ENCODE assay signal across 9 mouse cellular contexts in genomic region chr5:35391656-35392333, GRCm38 (mm10). TPM values are rescaled to one million over a fixed set of nuclear protein-coding genes. Genes with fewer than 3 reads are reported as not detected.
A peak's percentile ranks its signal among the peaks of the same experiment; 100 is the strongest.
DNase-seq lines count a peak whose midpoint lies in the region; ATAC-seq and TF ChIP-seq lines count a peak whose summit lies in the region.
"Had no signal": no experiment of that assay in that cellular context is flagged by ENCODE, and none has a peak within 500 bp of the region (broad histone marks: within the 10 kb centered on the region; RNA-seq: fewer than 3 reads in every experiment).

No protein-coding gene starts in this region.

- H3K4me2 ChIP-seq in forebrain, embryonic 16.5 days (ENCODE audit: low read length), result peak overlapping the region; percentile 41
- peak overlapping the region; percentile 44 for H3K4me2 ChIP-seq in liver, embryonic 15.5 days

- H3K4me1 ChIP-seq in E14TG2a.4 (replicated peaks; ENCODE audit: low read depth, low read length), result peaks cover 13% of the 10 kb centered on the region
- H3K4me1 ChIP-seq in forebrain, embryonic 16.5 days (replicated peaks; ENCODE audit: control insufficient read depth, insufficient read depth, low read length), result peaks cover 24% of the 10 kb centered on the region
- peaks cover 9% of the 10 kb centered on the region for H3K4me1 ChIP-seq in liver, embryonic 15.5 days (replicated peaks)

- H3K4me3 ChIP-seq in E14TG2a.4 (replicated peaks; ENCODE audit: low read length), result peak overlapping the region; percentile 39
- peak overlapping the region; percentile 26 for H3K4me3 ChIP-seq in forebrain, embryonic 16.5 days (replicated peaks; ENCODE audit: low read length)
- peak overlapping the region; percentile 21 for H3K4me3 ChIP-seq in liver, embryonic 15.5 days (replicated peaks)

- H3K9me3 ChIP-seq in E14TG2a.4 (ENCODE audit: low read length), result no peaks in the 10 kb centered on the region; the same call in 1 of the 2 replicates
- peaks cover 3% of the 10 kb centered on the region for H3K9me3 ChIP-seq in forebrain, embryonic 16.5 days (ENCODE audit: control insufficient read depth, low read length)
- H3K9me3 ChIP-seq in liver, embryonic 15.5 days (replicated peaks), result no peaks in the 10 kb centered on the region

- DNase-seq in adrenal gland, postnatal 14 days, result peak; percentile 7
- DNase-seq in adrenal gland, postnatal 4 days (ENCODE audit: low spot score in 2 of 2), result no peak
- no peak for DNase-seq in urinary bladder, postnatal 36 days (ENCODE audit: low spot score in 2 of 2)
- no peak for DNase-seq in urinary bladder, adult 2 months (ENCODE audit: low spot score)

- no peak for ATAC-seq in forebrain, embryonic 16.5 days
- no peak for ATAC-seq in liver, embryonic 15.5 days (ENCODE audit: insufficient read depth)
- no peak for ATAC-seq in frontal cortex, adult (ENCODE audit: low TSS enrichment)

- no peaks in the 10 kb centered on the region for H3K36me3 ChIP-seq in E14TG2a.4 (ENCODE audit: insufficient read depth, low read length)
- H3K36me3 ChIP-seq in forebrain, embryonic 16.5 days (ENCODE audit: control insufficient read depth, insufficient read depth), result no peaks in the 10 kb centered on the region
- no peaks in the 10 kb centered on the region for H3K36me3 ChIP-seq in liver, embryonic 15.5 days (replicated peaks)

- H3K27ac ChIP-seq in forebrain, embryonic 16.5 days (ENCODE audit: low read length), result no peak overlapping the region
- H3K27ac ChIP-seq in liver, embryonic 15.5 days (replicated peaks), result no peak overlapping the region

- under 1% methylated on average over 88 of the region's 88 CpGs for WGBS in forebrain, embryonic 16.5 days
- under 1% methylated on average over 84 of the region's 88 CpGs for WGBS in liver, embryonic 15.5 days (ENCODE audit: insufficient replicate concordance)

- H3K27me3 ChIP-seq in E14TG2a.4 (ENCODE audit: insufficient read depth, low read length), result peaks cover 93% of the 10 kb centered on the region
- H3K27me3 ChIP-seq in forebrain, embryonic 16.5 days (replicated peaks; ENCODE audit: control insufficient read depth, insufficient read depth, low read length), result peaks cover 92% of the 10 kb centered on the region
- peaks cover 99% of the 10 kb centered on the region for H3K27me3 ChIP-seq in liver, embryonic 15.5 days

- no peak for TF ChIP-seq CTCF in E14TG2a.4 (conservative IDR thresholded peaks at IDR 0.05; ENCODE audit: low read length)

- no peak overlapping the region for H3K9ac ChIP-seq in forebrain, embryonic 16.5 days (replicated peaks; ENCODE audit: low read depth, low read length)
- no peak overlapping the region for H3K9ac ChIP-seq in liver, embryonic 15.5 days

RNA-seq across cellular contexts. Expression of gene Hmx1, which starts 2.9 kb away (rescaled TPM):
- 0.22 and 1.1 TPM in 2 replicates for total RNA-seq in adrenal gland, postnatal 14 days (2021)
- 10 to 100 TPM in 1 of 2 experiments, 1 to 10 TPM in 1; 4.5 to 10.1 TPM for total RNA-seq in adrenal gland, postnatal 4 days (2021)
- polyA plus RNA-seq in forebrain, embryonic 16.5 days (2015; fragmentation: Nextera tagmentation; extraction: Ambion mirVana), result not detected in 2 replicates
- not detected in 2 replicates for polyA plus RNA-seq in liver, embryonic 15.5 days (2015; fragmentation: Nextera tagmentation; extraction: Ambion mirVana)
- polyA plus RNA-seq in urinary bladder, adult 2 months (2012; rRNA removed), result 0.04 TPM in 1 of 2 replicates, not detected in the other
- total RNA-seq: common myeloid progenitor, adult 5-6 weeks had no signal
